Mouse (Mus musculus): ENCODE results near the gene Zfp994. TPM values are rescaled to one million over a fixed set of nuclear protein-coding genes. Genes with fewer than 3 reads are reported as not detected.
A peak's percentile ranks its signal among the peaks of the same experiment; 100 is the strongest.
"Not testable (repeated sequence)": the region's sequence is repeated elsewhere in the genome, so short reads cannot be mapped to it uniquely, and the experiment has no call there.

The Zfp994 gene
- 5.1 and 5.7 TPM in 2 replicates for total RNA-seq (2014; rRNA removed)
- 1.8 and 2.3 TPM in 2 replicates for polyA plus RNA-seq (2015; fragmentation: Nextera tagmentation; extraction: Ambion mirVana)

DNA sequence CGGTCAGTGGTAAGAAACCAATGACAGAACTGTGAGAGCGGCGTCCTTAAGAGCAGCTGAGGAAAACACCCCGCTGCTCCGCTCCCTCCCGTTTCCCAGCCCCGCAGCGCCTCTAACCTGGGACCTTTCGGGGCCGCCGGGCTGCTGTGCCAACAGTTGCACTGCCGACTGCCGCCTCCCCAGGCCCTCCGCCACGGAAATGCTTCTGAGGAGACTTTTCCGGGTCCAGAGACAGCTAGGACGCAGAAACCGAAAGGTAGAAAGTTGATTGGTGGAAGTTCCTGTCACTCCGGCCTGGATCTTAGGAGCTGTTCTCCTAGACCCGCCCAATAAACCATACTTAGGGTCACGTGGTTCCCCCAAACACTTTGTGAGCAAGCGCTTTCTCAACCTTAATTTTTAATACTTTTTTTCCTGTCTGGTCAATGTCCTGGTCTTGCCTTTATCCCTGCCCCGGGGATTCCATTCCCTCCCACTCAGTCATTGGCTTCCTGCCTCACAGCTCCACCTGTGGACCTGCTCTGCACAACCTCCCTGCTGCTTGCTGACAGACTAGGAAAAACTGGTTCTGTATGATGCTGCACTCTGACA, at the start of gene Zfp994:
Gene Zfp994, minus strand, starts transcription at position 195 of the 591 bp plus-strand sequence.
- 1% methylated on average over 23 of the region's 23 CpGs for WGBS
- Histone ChIP-seq H3K4me3 (ENCODE audit: low read depth, low read length) (peak within 1 kb of the TSS; percentile 49), H3K4me2 (ENCODE audit: low read depth) (peak within 1 kb of the TSS; percentile 59), H3K9ac (peak within 1 kb of the TSS; percentile 63), H3K27ac (ENCODE audit: low read depth, low read length) (peak within 1 kb of the TSS; percentile 76)
- H3K4me1 ChIP-seq (ENCODE audit: insufficient read depth); H3K27me3 ChIP-seq (ENCODE audit: insufficient read depth, low read length); H3K36me3 ChIP-seq (ENCODE audit: insufficient read depth); H3K9me3 ChIP-seq (ENCODE audit: low read length): not testable (repeated sequence)
- DNase-seq (peak; percentile 97), ATAC-seq (peak; percentile 100)
- peak; percentile 41 for TF ChIP-seq CTCF (IDR thresholded peaks at IDR 0.05; ENCODE audit: low read depth)

DNA sequence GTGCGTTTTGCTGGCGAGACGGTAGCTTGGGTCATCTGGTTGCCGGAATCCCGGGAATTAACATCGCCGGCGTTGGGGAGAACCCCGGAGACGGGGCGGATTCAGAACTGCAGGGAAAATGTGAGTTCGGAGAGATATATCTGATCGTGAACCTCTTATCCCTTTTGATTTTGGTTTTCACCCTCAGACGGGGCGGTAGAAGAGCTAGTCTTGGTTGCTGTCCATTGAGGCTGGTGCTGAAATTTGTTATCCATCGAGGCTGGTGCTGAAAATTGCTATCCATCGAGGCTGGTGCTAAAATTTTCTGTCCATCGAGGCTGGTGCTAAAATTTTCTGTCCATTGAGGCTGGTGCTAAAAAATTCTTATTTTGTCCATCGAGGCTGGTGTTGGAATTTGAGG, 5.3 kb upstream of the Zfp994 start:
- not testable (repeated sequence) for ATAC-seq; H3K9me3 ChIP-seq (ENCODE audit: low read length); H3K27ac ChIP-seq (ENCODE audit: low read depth, low read length); H3K4me1 ChIP-seq (ENCODE audit: insufficient read depth); H3K27me3 ChIP-seq (ENCODE audit: insufficient read depth, low read length); H3K4me3 ChIP-seq (ENCODE audit: low read depth, low read length); H3K9ac ChIP-seq; H3K4me2 ChIP-seq (ENCODE audit: low read depth); H3K36me3 ChIP-seq (ENCODE audit: insufficient read depth); DNase-seq
- WGBS: 69% methylated on average over 17 of the region's 19 CpGs

DNA sequence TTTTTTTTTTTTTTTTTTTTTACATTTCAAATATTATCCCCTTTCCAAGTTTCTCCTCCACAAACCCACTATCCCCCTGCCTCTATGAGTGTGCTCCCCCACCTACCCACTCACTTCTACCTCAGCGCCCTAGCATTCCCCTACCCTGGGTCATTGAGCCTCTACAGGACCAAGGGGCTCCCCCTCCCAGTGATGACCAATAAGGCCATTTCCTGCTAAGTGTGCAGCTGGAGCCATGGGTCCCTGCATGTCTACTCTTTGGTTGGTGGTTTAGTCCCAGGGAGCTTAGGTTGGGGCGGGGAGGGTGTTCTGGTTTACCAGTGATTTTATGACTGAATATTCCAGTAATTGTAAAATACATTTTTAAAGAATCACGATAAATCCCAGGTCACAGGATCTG, 401 bp downstream of the Zfp994 start:
- H3K9me3 ChIP-seq (ENCODE audit: low read length); H3K4me1 ChIP-seq (ENCODE audit: insufficient read depth); H3K27me3 ChIP-seq (ENCODE audit: insufficient read depth, low read length); H3K27ac ChIP-seq (ENCODE audit: low read depth, low read length); H3K36me3 ChIP-seq (ENCODE audit: insufficient read depth): not testable (repeated sequence)
- peak; percentile 0 for DNase-seq
- WGBS: 0% methylated on average over 3 of the region's 3 CpGs
- Histone ChIP-seq H3K4me2 (ENCODE audit: low read depth) (peak overlapping the region; percentile 59), H3K4me3 (ENCODE audit: low read depth, low read length) (peak overlapping the region; percentile 49), H3K9ac (peak overlapping the region; percentile 63)
- ATAC-seq: peak; percentile 58

DNA sequence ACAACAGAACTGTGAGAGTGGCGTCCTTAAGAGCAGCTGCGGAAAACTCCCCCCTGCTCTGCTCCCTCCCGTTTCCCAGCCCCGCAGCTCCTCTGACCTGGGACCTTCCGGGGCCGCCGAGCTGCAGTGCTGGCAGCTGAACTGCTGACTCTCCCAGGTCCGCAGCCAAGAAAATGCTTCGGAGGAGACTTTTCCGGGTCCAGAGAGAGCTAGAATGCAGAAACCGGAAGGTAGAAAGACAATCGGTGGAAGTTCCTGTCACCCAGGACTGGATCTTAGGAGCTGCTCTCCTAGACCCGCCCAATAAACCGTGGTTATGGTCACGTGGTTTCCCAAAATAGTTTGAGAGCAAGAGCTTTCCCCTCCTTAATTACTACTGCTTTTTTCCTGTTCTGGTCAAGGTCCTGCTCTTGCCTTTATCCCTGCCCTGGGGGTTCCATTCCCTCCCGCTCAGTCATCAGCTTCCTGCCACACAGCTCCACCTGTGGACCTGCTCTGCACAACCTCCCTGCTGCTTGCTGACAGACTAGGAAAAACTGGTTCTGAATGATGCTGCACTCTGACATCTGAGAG, 59.6 kb downstream of the Zfp994 start, which contains the start of gene Zfp947:
Gene Zfp947, minus strand, starts transcription at position 469 of the 573 bp plus-strand sequence.
- H3K27me3 ChIP-seq (ENCODE audit: insufficient read depth, low read length); H3K36me3 ChIP-seq (ENCODE audit: insufficient read depth); H3K27ac ChIP-seq (ENCODE audit: low read depth, low read length); H3K9me3 ChIP-seq (ENCODE audit: low read length); H3K4me1 ChIP-seq (ENCODE audit: insufficient read depth): not testable (repeated sequence)
- WGBS: 0% methylated on average over 16 of the region's 16 CpGs
- peak within 1 kb of the TSS; percentile 61 for H3K9ac ChIP-seq
- DNase-seq: peak; percentile 45
- peak within 1 kb of the TSS; percentile 53 for H3K4me2 ChIP-seq (ENCODE audit: low read depth)
- TF ChIP-seq CTCF (IDR thresholded peaks at IDR 0.05; ENCODE audit: low read depth): peak; percentile 31
- ATAC-seq: peak; percentile 94
- H3K4me3 ChIP-seq (ENCODE audit: low read depth, low read length): peak within 1 kb of the TSS; percentile 46

DNA sequence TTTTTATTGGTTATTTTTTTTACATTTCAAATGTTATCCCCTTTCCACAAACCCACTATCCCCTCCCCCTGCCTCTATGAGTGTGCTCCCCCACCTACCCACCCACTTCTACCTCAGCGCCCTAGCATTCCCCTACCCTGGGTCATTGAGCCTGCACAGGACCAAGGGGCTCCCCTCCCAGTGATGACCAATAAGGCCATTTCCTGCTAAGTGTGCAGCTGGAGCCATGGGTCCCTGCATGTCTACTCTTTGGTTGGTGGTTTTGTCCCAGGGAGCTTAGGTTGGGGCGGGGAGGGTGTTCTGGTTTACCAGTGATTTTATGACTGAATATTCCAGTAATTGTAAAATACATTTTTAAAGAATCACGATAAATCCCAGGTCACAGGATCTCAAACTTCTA, 60.1 kb downstream of the Zfp994 start:
- Histone ChIP-seq H3K4me2 (ENCODE audit: low read depth) (peak overlapping the region; percentile 53), H3K4me3 (ENCODE audit: low read depth, low read length) (peak overlapping the region; percentile 46), H3K9ac (peak overlapping the region; percentile 61)
- not testable (repeated sequence) for H3K36me3 ChIP-seq (ENCODE audit: insufficient read depth); H3K9me3 ChIP-seq (ENCODE audit: low read length); H3K27ac ChIP-seq (ENCODE audit: low read depth, low read length); H3K27me3 ChIP-seq (ENCODE audit: insufficient read depth, low read length); DNase-seq; H3K4me1 ChIP-seq (ENCODE audit: insufficient read depth)
- WGBS: 9% methylated on average over 3 of the region's 3 CpGs
- peak; percentile 48 for ATAC-seq

DNA sequence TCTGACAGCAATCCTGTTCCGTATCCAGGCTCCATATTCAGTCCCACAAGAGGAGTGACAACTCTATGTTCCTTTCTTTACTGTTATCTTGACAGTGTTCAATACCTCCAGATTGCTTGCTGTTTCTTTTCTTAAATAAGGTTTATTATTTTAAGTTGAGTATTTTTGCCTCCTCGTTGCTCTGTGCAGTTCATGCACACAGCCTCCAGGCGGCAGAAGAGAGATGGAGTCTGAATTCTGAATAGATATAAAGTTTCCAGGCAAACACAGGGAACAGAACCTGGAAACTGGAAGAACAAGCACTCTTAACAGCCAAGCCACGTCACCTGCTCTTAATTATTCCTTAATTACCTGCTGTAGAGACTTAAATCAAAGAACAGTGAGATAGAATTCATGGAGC, 71.5 kb downstream of the Zfp994 start:
- 70% methylated on average over 2 of the region's 4 CpGs for WGBS
- not testable (repeated sequence) for H3K9me3 ChIP-seq (ENCODE audit: low read length); H3K4me3 ChIP-seq (ENCODE audit: low read depth, low read length); H3K4me2 ChIP-seq (ENCODE audit: low read depth); H3K9ac ChIP-seq; ATAC-seq; H3K36me3 ChIP-seq (ENCODE audit: insufficient read depth); H3K27me3 ChIP-seq (ENCODE audit: insufficient read depth, low read length); H3K27ac ChIP-seq (ENCODE audit: low read depth, low read length); DNase-seq; H3K4me1 ChIP-seq (ENCODE audit: insufficient read depth)

Other genes starting within 250 kb of the Zfp994 start
- gene Zfp947, start 59.4 kb downstream of the Zfp994 start, total RNA-seq (2014; rRNA removed): 1.9 and 2.6 TPM in 2 replicates
- gene Zfp947, start 59.4 kb downstream of the Zfp994 start, polyA plus RNA-seq (2015; fragmentation: Nextera tagmentation; extraction: Ambion mirVana): 1.3 and 1.5 TPM in 2 replicates
- 12.8 and 17.9 TPM in 2 replicates for gene CT030661.1, start 89.2 kb upstream of the Zfp994 start, total RNA-seq (2014; rRNA removed)
- 8.6 and 11.0 TPM in 2 replicates for gene CT030661.1, start 89.2 kb upstream of the Zfp994 start, polyA plus RNA-seq (2015; fragmentation: Nextera tagmentation; extraction: Ambion mirVana)
- 12.1 and 12.9 TPM in 2 replicates for gene Zfp944, start 135.8 kb upstream of the Zfp994 start, total RNA-seq (2014; rRNA removed)
- gene Zfp944, start 135.8 kb upstream of the Zfp994 start, polyA plus RNA-seq (2015; fragmentation: Nextera tagmentation; extraction: Ambion mirVana): 10.1 and 11.6 TPM in 2 replicates
- 10.0 and 10.7 TPM in 2 replicates for gene Zfp758, start 135.8 kb upstream of the Zfp994 start, total RNA-seq (2014; rRNA removed)
- gene Zfp758, start 135.8 kb upstream of the Zfp994 start, polyA plus RNA-seq (2015; fragmentation: Nextera tagmentation; extraction: Ambion mirVana): 3.8 and 6.3 TPM in 2 replicates
- gene Zfp946, start 198.6 kb upstream of the Zfp994 start, total RNA-seq (2014; rRNA removed): 16.8 and 18.1 TPM in 2 replicates
- 18.3 and 25.1 TPM in 2 replicates for gene Zfp946, start 198.6 kb upstream of the Zfp994 start, polyA plus RNA-seq (2015; fragmentation: Nextera tagmentation; extraction: Ambion mirVana)

Measured in forebrain, postnatal 0 days (tissue).